In the genomic region with DNA sequence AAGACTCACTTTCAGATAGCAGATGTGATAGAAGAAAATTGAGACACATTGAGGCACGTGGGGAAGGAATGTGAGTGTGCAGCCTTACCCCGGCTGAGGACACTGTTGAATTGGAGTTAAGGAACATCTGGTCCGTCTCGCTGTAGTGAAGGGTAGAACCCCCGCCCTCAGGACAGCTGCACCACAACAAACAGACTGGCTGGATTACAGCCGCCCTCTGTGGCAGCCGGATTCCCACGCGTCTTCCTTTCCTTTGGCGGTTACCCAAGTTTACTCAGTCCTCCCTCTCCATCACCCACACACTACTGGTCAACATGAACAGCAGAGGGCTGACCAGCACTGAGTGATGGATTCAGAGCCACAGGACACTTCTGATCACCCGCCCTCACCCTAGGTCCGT, we compare ENCODE assay signal across 9 mouse cellular contexts.
A peak's percentile ranks its signal among the peaks of the same experiment; 100 is the strongest.
DNase-seq lines count a peak whose midpoint lies in the region; ATAC-seq and TF ChIP-seq lines count a peak whose summit lies in the region.
"Had no signal": no experiment of that assay in that cellular context is flagged by ENCODE, and none has a peak within 500 bp of the region (broad histone marks: within the 10 kb centered on the region; RNA-seq: fewer than 3 reads in every experiment).

No protein-coding gene starts in this region.

- ATAC-seq in kidney, embryonic 16.5 days (ENCODE audit: low FRiP score, low TSS enrichment): peak; percentile 97
- ATAC-seq in forebrain, embryonic 16.5 days: no peak
- ATAC-seq in hindbrain, embryonic 13.5 days (ENCODE audit: low FRiP score): no peak

- 36% methylated on average over 12 of the region's 12 CpGs for WGBS in kidney, embryonic 16.5 days
- WGBS in forebrain, embryonic 16.5 days: 91% methylated on average over 12 of the region's 12 CpGs
- 74% methylated on average over 12 of the region's 12 CpGs for WGBS in hindbrain, embryonic 13.5 days

- H3K4me2 ChIP-seq in kidney, embryonic 16.5 days (replicated peaks; ENCODE audit: low read depth, low read length): no peak overlapping the region
- peak overlapping the region; percentile 64 for H3K4me2 ChIP-seq in myocyte (ENCODE audit: low read depth)
- no peak overlapping the region for H3K4me2 ChIP-seq in forebrain, embryonic 16.5 days (ENCODE audit: low read length)
- no peak overlapping the region for H3K4me2 ChIP-seq in hindbrain, embryonic 13.5 days

- H3K9ac ChIP-seq in kidney, embryonic 16.5 days (replicated peaks; ENCODE audit: low read length): no peak overlapping the region
- H3K9ac ChIP-seq in forebrain, embryonic 16.5 days (replicated peaks; ENCODE audit: low read depth, low read length): no peak overlapping the region
- H3K9ac ChIP-seq in hindbrain, embryonic 13.5 days: no peak overlapping the region

- H3K27me3 ChIP-seq in kidney, embryonic 16.5 days (ENCODE audit: insufficient read depth, low read length): no peaks in the 10 kb centered on the region
- no peaks in the 10 kb centered on the region for H3K27me3 ChIP-seq in myocyte (ENCODE audit: control insufficient read depth, insufficient read depth, insufficient read length)
- no peaks in the 10 kb centered on the region for H3K27me3 ChIP-seq in forebrain, embryonic 16.5 days (replicated peaks; ENCODE audit: control insufficient read depth, insufficient read depth, low read length)
- no peaks in the 10 kb centered on the region for H3K27me3 ChIP-seq in hindbrain, embryonic 13.5 days
- H3K27me3 ChIP-seq: CH12.LX had no signal

- H3K27ac ChIP-seq in kidney, embryonic 16.5 days (ENCODE audit: low read length): no peak overlapping the region
- no peak overlapping the region for H3K27ac ChIP-seq in forebrain, embryonic 16.5 days (ENCODE audit: low read length)
- no peak overlapping the region for H3K27ac ChIP-seq in hindbrain, embryonic 13.5 days

- no peak overlapping the region for H3ac ChIP-seq in myocyte (ENCODE audit: control insufficient read depth, insufficient read length)

- no peak overlapping the region for H3K4me3 ChIP-seq in kidney, embryonic 16.5 days (ENCODE audit: low read length)
- no peak overlapping the region for H3K4me3 ChIP-seq in myocyte
- no peak overlapping the region for H3K4me3 ChIP-seq in forebrain, embryonic 16.5 days (replicated peaks; ENCODE audit: low read length)
- H3K4me3 ChIP-seq in hindbrain, embryonic 13.5 days: no peak overlapping the region

- TF ChIP-seq POLR2A in myocyte (IDR thresholded peaks at IDR 0.05; ENCODE audit: insufficient read length, low read depth): no peak

- no peaks in the 10 kb centered on the region for H3K79me2 ChIP-seq in myocyte (ENCODE audit: control insufficient read depth, insufficient read depth)

- H3K9me3 ChIP-seq in kidney, embryonic 16.5 days (ENCODE audit: low read length): no peaks in the 10 kb centered on the region
- no peaks in the 10 kb centered on the region for H3K9me3 ChIP-seq in forebrain, embryonic 16.5 days (ENCODE audit: control insufficient read depth, low read length)
- H3K9me3 ChIP-seq in hindbrain, embryonic 13.5 days: no peaks in the 10 kb centered on the region

- DNase-seq in left cerebral cortex, postnatal 4 days: peak; percentile 3
- no peak for DNase-seq in left cerebral cortex, postnatal 36 days (ENCODE audit: low spot score in 2 of 2)
- DNase-seq in gastrocnemius, postnatal 25 days: peak; percentile 61
- DNase-seq in embryo, embryonic 9.5 days (ENCODE audit: extremely low spot score): no peak

- H3K36me3 ChIP-seq in kidney, embryonic 16.5 days (ENCODE audit: insufficient read depth, low read length): no peaks in the 10 kb centered on the region
- H3K36me3 ChIP-seq in myocyte (ENCODE audit: control insufficient read depth, insufficient read depth): no peaks in the 10 kb centered on the region
- H3K36me3 ChIP-seq in forebrain, embryonic 16.5 days (ENCODE audit: control insufficient read depth, insufficient read depth): no peaks in the 10 kb centered on the region
- H3K36me3 ChIP-seq in hindbrain, embryonic 13.5 days: no peaks in the 10 kb centered on the region

- intact Hi-C loops in left cerebral cortex, postnatal 4 days (cut with DNase I): no loop called here
- intact Hi-C loops in left cerebral cortex, postnatal 36 days (cut with DNase I): loop anchor here (10.0 kb wide), 1 partner anchor 646 kb away; no protein-coding TSS in a partner anchor

- 0 out of 2 replicates have a peak, but pooled peaks cover 3% of the 10 kb centered on the region for H3K4me1 ChIP-seq in kidney, embryonic 16.5 days (ENCODE audit: insufficient read depth, low read length)
- H3K4me1 ChIP-seq in forebrain, embryonic 16.5 days (replicated peaks; ENCODE audit: control insufficient read depth, insufficient read depth, low read length): no peaks in the 10 kb centered on the region
- H3K4me1 ChIP-seq in hindbrain, embryonic 13.5 days (replicated peaks): no peaks in the 10 kb centered on the region

TF ChIP-seq in myocyte, 11 proteins besides CTCF, POLR2A, EP300 and RAD21:
- no peak for TF ChIP-seq E2F4 (IDR thresholded peaks at IDR 0.05; ENCODE audit: insufficient read depth)
- TF ChIP-seq TCF3 (IDR thresholded peaks at IDR 0.05; ENCODE audit: insufficient read length, low read depth): no peak
- peak in 2 of 3 experiments; percentile 29 to 81 for TF ChIP-seq MYOG (IDR thresholded peaks at IDR 0.05; ENCODE audit: control insufficient read depth in 1 of 3, insufficient read depth in 1 of 3, insufficient read length in 2 of 3, low read depth in 2 of 3)
- TF ChIP-seq MYOD1 (IDR thresholded peaks at IDR 0.05; ENCODE audit: control insufficient read depth in 1 of 3, insufficient read length in 2 of 3, low read depth in 2 of 3): peak; percentile 28 to 90 (median 86)
- no peak for TF ChIP-seq MAX (IDR thresholded peaks at IDR 0.05; ENCODE audit: low read depth)
- TF ChIP-seq TCF12 (IDR thresholded peaks at IDR 0.05; ENCODE audit: insufficient read depth, poor library complexity, severe bottlenecking): peak; percentile 69

Comparison
In these comparisons a context has a peak if more than half of its experiments do, and no peak if none do; other contexts are left out.
1. DNase-seq: peak in left cerebral cortex, postnatal 4 days (single experiment) and gastrocnemius, postnatal 25 days (single experiment); none in left cerebral cortex, postnatal 36 days (0 of 2) and embryo, embryonic 9.5 days (single experiment).